Mouse (Mus musculus) olfactory bulb, adult 2 months (tissue): Measurements from ENCODE around the gene Bcl2l10. TPM values are rescaled to one million over a fixed set of nuclear protein-coding genes. Genes with fewer than 3 reads are reported as not detected.
"Not testable (repeated sequence)": the region's sequence is repeated elsewhere in the genome, so short reads cannot be mapped to it uniquely, and the experiment has no call there.

Experiments used
- H3K27ac ChIP-seq: fragments of 200-500 bp; 2 replicates; pipeline ENCODE4 v1.5.1; 2012; ENCODE audit warnings: low read depth, low read length; ENCODE audit not compliant: insufficient read depth
- H3K4me1 ChIP-seq: fragments of 200-500 bp; 2 replicates; pipeline ENCODE4 v1.6.1; 2012; ENCODE audit warnings: low read length; ENCODE audit not compliant: control insufficient read depth, insufficient read depth
- H3K4me3 ChIP-seq: fragments of 200-500 bp; 2 replicates; pipeline ENCODE4 v1.5.1; 2012; ENCODE audit warnings: mild to moderate bottlenecking, low read depth, low read length, moderate library complexity; ENCODE audit not compliant: insufficient read depth
- CTCF ChIP-seq: fragments of 200-500 bp; IDR thresholded peaks from 2 replicates; pipeline ENCODE4 v1.5.1; 2012; ENCODE audit warnings: low read depth, mild to moderate bottlenecking, low read length, moderate library complexity; ENCODE audit not compliant: insufficient read depth
- POLR2A ChIP-seq: fragments of 200-500 bp; IDR thresholded peaks from 2 replicates; pipeline ENCODE4 v1.6.1; 2012; ENCODE audit warnings: mild to moderate bottlenecking, low read depth, low read length, moderate library complexity; ENCODE audit not compliant: insufficient read depth
- WGBS: fragments of 180-500 bp; shearing (Covaris S2); methylation state at CpG from one replicate; pipeline ENCODE4 v1.1.7; 2018; 5-methylcytosine and 5-hydroxymethylcytosine counted together
- polyA plus RNA-seq: library from polyadenylated mRNA; stranded (reverse); fragments of >200 nt; gene quantifications from 2 replicates; pipeline ENCODE4 v1.2.4, GENCODE M21; 2012; ENCODE audit warnings: low replicate concordance; ENCODE audit not compliant: missing spikeins, insufficient read depth, insufficient read length

Bcl2l10 gene
- polyA plus RNA-seq, 1 experiment: not detected

DNA sequence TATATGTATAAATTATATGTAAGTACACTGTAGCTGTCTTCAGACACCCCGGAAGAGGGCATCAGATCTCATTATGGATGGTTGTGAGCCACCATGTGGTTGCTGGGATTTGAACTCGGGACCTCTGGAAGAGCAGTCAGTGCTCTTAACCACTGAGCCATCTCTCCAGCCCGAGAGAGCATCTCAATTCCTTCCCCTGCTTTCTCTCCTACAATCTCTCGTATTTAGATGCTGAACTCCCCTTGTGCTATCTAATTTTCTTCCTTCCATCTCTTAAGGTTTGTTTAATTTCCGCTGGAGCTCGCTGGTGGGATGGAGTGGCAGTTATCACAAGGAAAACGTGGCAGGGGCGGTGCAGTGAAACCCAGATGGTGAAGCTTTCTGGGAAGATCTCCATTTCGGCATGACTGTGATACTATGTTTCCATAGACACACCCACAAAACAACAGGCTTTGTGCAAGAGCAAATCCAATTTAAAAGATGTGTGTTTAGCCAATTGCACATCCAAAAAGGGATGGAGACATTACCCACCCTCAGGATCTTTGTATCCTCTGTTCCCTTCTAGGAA lies 9.6 kb downstream of the Bcl2l10 start:
- Histone ChIP-seq H3K27ac (no peak overlapping the region), H3K4me3 (no peak overlapping the region), H3K4me1 (peaks cover 6% of the 10 kb centered on the region)
- TF ChIP-seq CTCF (no peak), POLR2A (no peak)
- 29% methylated on average over 9 of the region's 9 CpGs for WGBS

DNA sequence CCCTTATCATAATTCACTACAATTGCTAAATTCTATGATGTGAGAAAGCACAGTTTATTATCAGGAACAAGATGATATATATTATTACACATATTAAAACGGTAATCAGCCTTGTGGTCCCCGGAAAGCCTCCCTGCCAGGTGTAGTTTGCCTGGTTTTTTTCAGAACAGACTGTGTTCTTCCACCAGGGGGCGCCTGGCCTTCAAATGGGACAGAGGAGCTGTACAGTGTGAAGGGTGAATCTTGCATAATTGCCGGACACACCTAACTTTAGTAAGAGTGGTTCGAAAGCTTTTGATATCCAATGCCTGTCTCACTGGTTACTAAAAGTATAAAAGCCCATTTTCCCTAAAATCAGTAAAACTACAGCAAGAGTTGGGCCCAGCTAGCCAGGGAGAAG lies 14.1 kb downstream of the Bcl2l10 start:
- Histone ChIP-seq H3K27ac (no peak overlapping the region), H3K4me1 (peaks cover 7% of the 10 kb centered on the region), H3K4me3 (no peak overlapping the region)
- TF ChIP-seq CTCF: 0 out of 2 replicates have a peak, but pooled peaks have one; percentile 38
- no peak for TF ChIP-seq POLR2A
- 22% methylated on average over 5 of the region's 5 CpGs for WGBS

DNA sequence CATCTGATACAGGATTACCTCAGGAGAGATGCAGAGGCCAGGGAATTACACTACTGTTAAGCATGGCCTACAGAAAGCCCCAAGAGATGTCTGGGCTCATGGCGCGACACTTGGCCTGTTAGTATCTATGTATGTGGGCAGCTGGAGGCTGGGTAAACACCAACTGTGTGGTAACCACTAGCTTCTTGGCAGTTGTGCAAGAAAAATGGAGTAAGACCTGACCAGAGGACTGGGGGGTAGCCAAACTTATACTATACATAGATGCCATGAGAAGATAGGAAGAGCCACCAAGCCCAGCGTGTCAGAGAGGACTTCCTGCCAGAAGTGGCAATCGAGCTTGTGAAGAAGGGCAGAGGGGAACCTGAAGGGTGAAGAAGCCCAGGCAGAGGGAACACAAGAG lies 14.6 kb downstream of the Bcl2l10 start:
- 90% methylated on average over 4 of the region's 4 CpGs for WGBS
- H3K4me3 ChIP-seq: no peak overlapping the region
- TF ChIP-seq CTCF (no peak), POLR2A (no peak)
- H3K27ac ChIP-seq: no peak overlapping the region
- H3K4me1 ChIP-seq: peaks cover 7% of the 10 kb centered on the region

DNA sequence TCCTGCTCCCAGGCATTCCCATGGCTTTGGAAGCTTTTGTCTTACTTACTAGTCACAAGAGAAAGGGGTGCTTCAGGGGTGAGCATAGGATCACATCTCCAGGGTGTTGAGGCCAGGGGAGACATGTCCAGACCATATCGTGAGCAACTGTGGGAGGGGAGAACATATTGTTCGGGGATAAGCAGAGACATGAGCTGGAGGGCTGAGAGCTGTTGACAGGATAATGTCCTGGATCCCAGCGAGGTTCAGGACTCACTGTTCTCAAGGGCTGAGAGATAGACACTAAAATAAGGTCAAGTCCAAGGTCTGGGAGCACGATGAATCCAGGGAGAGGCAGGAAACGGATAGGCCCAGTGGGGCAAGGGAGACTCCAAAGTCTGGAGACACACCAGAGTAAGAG lies 15.4 kb downstream of the Bcl2l10 start:
- no peak overlapping the region for H3K4me3 ChIP-seq
- no peak for TF ChIP-seq POLR2A
- no peak for TF ChIP-seq CTCF
- no peak overlapping the region for H3K27ac ChIP-seq
- 86% methylated on average over 5 of the region's 5 CpGs for WGBS
- 0 out of 2 replicates have a peak, but pooled peaks cover 3% of the 10 kb centered on the region for H3K4me1 ChIP-seq

DNA sequence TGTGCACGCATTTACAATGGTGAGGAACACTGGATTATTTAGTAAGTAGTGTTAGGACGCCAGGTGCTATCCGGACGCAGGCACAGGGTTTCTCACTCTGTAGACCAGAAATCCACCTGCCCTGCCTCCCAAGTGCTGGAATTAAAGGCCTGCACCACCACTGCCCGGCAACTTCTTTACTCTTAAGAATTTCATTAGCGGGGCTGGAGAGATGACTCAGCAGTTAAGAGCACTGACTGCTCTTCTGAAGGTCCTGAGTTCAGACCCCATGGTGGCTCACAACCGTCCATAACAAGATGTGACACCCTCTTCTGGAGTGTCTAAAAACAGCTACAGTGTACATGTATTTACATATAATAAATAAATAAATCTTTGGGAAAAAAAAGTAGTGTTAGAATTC lies 16.1 kb downstream of the Bcl2l10 start:
- 82% methylated on average over 7 of the region's 7 CpGs for WGBS

DNA sequence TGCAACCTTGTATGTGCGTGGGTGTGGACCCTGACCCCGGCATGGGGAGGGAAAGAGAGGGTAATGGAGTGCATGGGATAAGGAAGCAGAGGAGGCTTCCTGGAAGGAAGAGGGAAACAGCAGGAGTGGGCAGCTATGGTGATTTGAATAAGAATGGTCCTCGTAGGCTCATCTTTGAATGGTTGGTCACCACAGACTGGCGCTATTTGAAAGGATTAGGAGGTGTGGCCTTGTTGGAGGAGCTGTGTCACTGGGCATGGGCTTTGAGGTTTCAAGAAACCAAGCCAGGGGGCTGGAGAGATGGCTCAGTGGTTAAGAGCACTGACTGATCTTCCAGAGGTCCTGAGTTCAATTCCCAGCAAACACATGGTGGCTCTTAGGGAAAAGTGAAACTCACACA lies 17.6 kb downstream of the Bcl2l10 start:
- TF ChIP-seq POLR2A (no peak), CTCF (no peak)
- H3K4me1 ChIP-seq: 0 out of 2 replicates have a peak, but pooled peaks cover 3% of the 10 kb centered on the region
- 87% methylated on average over 4 of the region's 4 CpGs for WGBS
- H3K27ac ChIP-seq: no peak overlapping the region
- no peak overlapping the region for H3K4me3 ChIP-seq

More for the DNA sequence above, 16.1 kb downstream of the Bcl2l10 start:
- not testable (repeated sequence) for H3K27ac ChIP-seq, H3K4me1 ChIP-seq, H3K4me3 ChIP-seq

DNA sequence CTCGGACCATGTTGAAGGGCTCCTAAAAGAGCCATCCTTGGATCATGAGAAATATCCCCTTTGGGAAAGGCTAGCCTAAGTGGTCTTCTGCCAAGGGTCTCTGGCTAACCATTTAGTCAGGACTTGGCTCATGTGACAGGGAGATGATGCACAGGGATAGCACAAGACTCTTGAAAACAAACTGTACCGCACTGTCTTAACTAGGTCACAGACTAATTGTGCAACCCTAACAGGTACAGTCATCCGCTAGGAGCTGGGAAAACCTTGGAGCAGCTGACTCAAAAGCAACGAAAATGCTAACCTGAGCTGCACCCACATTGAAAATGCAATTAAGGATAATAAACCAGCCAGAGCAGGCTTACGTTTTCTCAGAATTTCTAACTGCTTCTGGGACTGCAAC lies 18.6 kb downstream of the Bcl2l10 start:
- Histone ChIP-seq H3K4me1 (0 out of 2 replicates have a peak, but pooled peaks cover 3% of the 10 kb centered on the region), H3K4me3 (no peak overlapping the region), H3K27ac (no peak overlapping the region)
- TF ChIP-seq CTCF: no peak
- no peak for TF ChIP-seq POLR2A
- 50% methylated on average over 5 of the region's 5 CpGs for WGBS

DNA sequence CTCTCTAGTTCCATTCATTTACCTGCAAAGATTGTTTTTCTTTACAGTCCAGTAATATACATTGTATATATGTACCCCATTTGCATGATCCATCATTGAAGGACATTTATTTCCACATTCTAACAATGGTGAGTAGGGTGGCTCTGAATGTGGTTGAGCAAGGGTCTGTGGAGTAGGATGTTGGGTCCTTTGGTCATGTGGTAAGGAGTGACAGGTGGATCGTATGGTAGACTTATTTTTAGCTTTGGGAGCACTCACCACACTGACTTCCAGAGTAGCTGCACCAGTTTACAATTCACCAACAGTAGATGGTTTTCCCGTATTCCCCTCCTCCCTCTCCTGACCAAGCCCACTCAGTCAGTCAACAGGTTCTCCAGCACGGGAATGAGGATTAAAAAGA lies 21.2 kb downstream of the Bcl2l10 start:
- Histone ChIP-seq H3K27ac (no peak overlapping the region), H3K4me1 (0 out of 2 replicates have a peak, but pooled peaks cover 3% of the 10 kb centered on the region), H3K4me3 (no peak overlapping the region)
- 82% methylated on average over 3 of the region's 3 CpGs for WGBS
- no peak for TF ChIP-seq CTCF

DNA sequence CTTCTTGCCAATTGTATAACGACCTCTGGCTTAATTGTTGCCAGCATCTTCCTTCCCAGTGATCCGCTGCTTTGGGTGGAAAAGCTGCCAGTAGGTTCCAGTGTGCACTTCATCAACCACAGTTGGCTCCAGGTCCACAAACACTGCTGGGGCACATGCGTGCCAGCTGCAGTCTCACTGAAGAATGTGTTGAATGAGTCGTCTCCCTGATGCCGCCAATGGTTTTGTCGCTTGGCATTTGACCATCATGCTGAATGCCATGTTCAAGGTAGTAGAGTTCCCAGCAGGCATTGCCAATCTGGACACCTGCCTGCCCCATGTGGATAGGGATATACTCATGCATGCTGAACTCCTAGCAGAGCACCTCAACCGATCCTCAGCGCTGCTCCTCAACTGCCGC lies 28.0 kb downstream of the Bcl2l10 start:
- TF ChIP-seq POLR2A (no peak), CTCF (no peak)
- no peak overlapping the region for H3K4me3 ChIP-seq
- no peak overlapping the region for H3K27ac ChIP-seq
- WGBS: 74% methylated on average over 9 of the region's 9 CpGs
- no peaks in the 10 kb centered on the region for H3K4me1 ChIP-seq

DNA sequence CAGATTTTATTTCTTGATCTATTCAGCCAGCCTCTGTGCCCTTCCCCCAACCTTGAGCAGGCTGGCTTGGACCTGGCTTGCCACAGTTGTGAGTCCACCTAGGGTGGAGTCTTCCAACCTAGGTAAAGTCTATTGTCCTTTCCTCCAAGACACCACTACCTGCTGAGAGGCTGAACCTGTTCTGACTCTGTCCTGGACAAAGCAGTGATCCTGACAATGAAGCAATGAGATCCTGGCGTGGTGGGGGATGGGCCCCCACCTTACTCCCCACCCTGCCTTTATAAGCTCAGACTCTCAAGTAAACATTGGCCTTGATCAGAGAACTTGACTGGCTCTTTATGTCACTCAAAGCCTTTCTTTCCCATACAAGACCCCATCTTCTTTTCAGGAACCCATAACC lies 28.9 kb downstream of the Bcl2l10 start:
- H3K27ac ChIP-seq: no peak overlapping the region
- WGBS: 71% methylated on average over 1 of the region's 1 CpGs
- TF ChIP-seq POLR2A (no peak), CTCF (no peak)
- H3K4me1 ChIP-seq: no peaks in the 10 kb centered on the region
- no peak overlapping the region for H3K4me3 ChIP-seq
